Mouse (Mus musculus): Measurements from ENCODE around the gene Gm29106. TPM values are rescaled to one million over a fixed set of nuclear protein-coding genes. Genes with fewer than 3 reads are reported as not detected.
"Not testable (repeated sequence)": the region's sequence is repeated elsewhere in the genome, so short reads cannot be mapped to it uniquely, and the experiment has no call there.

Gm29106 gene
- total RNA-seq (2012; rRNA removed) (not detected in 2 replicates), total RNA-seq (2014; rRNA removed) (not detected in 2 replicates), polyA plus RNA-seq (2012; ENCODE audit: insufficient read length, low read depth) (not detected in 2 replicates)

- in situ Hi-C loops (cut with MboI; ENCODE audit: low pct_ligation_motif_present, low pct_unique_long_range_greater_than_20kb, low sequenced_read_pairs), result not testable (repeated sequence)
Observed at GRCm38 (mm10) chr1:118176242-118176641, at the start of gene Gm29106. Gm29106 (plus strand) TSS chr1:118176542.

DNA sequence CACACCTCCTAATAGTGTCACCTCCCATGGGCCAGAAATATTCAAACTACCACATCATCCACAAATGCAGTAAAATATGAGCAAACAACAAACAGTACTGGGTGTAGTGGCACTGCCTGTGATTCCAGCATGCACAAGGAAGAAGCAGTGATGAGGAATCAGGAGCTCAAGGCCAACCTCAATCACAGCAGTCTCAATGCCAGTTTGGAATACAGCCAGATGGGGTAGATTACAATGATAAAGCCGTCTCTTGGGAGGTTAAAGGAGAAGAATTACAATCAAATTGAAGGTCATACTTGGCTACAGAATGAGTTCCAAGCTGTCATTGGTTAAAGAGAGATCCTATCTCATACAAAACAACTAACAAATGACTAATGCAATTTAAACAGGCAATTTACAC, 52.2 kb downstream of the Gm29106 start:
- in situ Hi-C loops (cut with MboI; ENCODE audit: low pct_ligation_motif_present, low pct_unique_long_range_greater_than_20kb, low sequenced_read_pairs) (no loop called here), dilution Hi-C loops (cut with MboI; ENCODE audit: extremely low pct_ligation_motif_present, extremely low pct_unique_long_range_greater_than_20kb, low sequenced_read_pairs) (no loop called here)
- Histone ChIP-seq H3K79me2 (replicated peaks; ENCODE audit: control insufficient read depth, extremely low read depth, insufficient read depth, poor library complexity, severe bottlenecking) (no peaks in the 10 kb centered on the region), H3K36me3 (replicated peaks in 1 of 2; ENCODE audit: control insufficient read depth in 1 of 2, insufficient read depth in 1 of 2, low read length in 1 of 2) (no peaks in the 10 kb centered on the region), H3K9me3 (replicated peaks; ENCODE audit: low read length) (no peaks in the 10 kb centered on the region), H3K4me1 (ENCODE audit: control insufficient read depth in 1 of 2, insufficient read depth in 2 of 2) (no peaks in the 10 kb centered on the region), H3K4me2 (ENCODE audit: insufficient read depth, low read depth, poor library complexity, severe bottlenecking) (no peak overlapping the region), H3K27me3 (replicated peaks) (peaks cover 14% of the 10 kb centered on the region), H3K9ac (ENCODE audit: insufficient read depth, low read depth) (no peak overlapping the region), H3K27ac (ENCODE audit: insufficient read depth, low read depth) (no peak overlapping the region), H3K4me3 (replicated peaks in 1 of 3; ENCODE audit: low read depth in 2 of 3, low read length in 2 of 3, poor library complexity in 1 of 3) (no peak overlapping the region)
- TF ChIP-seq BHLHE40 (IDR thresholded peaks at IDR 0.05; ENCODE audit: low read depth, low read length) (no peak), USF1 (IDR thresholded peaks at IDR 0.05; ENCODE audit: low read depth, low read length) (no peak), TCF12 (IDR thresholded peaks at IDR 0.05; ENCODE audit: low read depth, low read length) (no peak), ETS1 (conservative IDR thresholded peaks at IDR 0.05; ENCODE audit: low read depth, low read length) (no peak), MXI1 (IDR thresholded peaks at IDR 0.05; ENCODE audit: low read depth, low read length) (no peak), EP300 (IDR thresholded peaks at IDR 0.05; ENCODE audit: low read length) (no peak), SMC3 (IDR thresholded peaks at IDR 0.05; ENCODE audit: low read depth, low read length) (no peak), ELF1 (IDR thresholded peaks at IDR 0.05; ENCODE audit: low read depth, low read length) (no peak), CHD2 (IDR thresholded peaks at IDR 0.05; ENCODE audit: low read length) (no peak), ZMIZ1 (IDR thresholded peaks at IDR 0.05; ENCODE audit: low read depth, low read length) (no peak), HCFC1 (IDR thresholded peaks at IDR 0.05; ENCODE audit: low read depth, low read length) (no peak), IRF4 (IDR thresholded peaks at IDR 0.05; ENCODE audit: low read depth, low read length) (no peak), RAD21 (IDR thresholded peaks at IDR 0.05; ENCODE audit: low read depth, low read length) (no peak), JUND (conservative IDR thresholded peaks at IDR 0.05; ENCODE audit: low read depth, low read length) (no peak), MAFK (IDR thresholded peaks at IDR 0.05; ENCODE audit: insufficient replicate concordance, low read length) (no peak), CTCF (conservative IDR thresholded peaks at IDR 0.05 in 1 of 2, IDR thresholded peaks at IDR 0.05 in 1 of 2; ENCODE audit: low read depth in 2 of 2, low read length in 2 of 2) (no peak), MEF2A (IDR thresholded peaks at IDR 0.05; ENCODE audit: borderline replicate concordance, low read depth, low read length) (no peak), ZKSCAN1 (IDR thresholded peaks at IDR 0.05; ENCODE audit: borderline replicate concordance, low read depth, low read length) (no peak), NELFE (IDR thresholded peaks at IDR 0.05; ENCODE audit: low read depth, low read length) (no peak), ZNF384 (IDR thresholded peaks at IDR 0.05; ENCODE audit: low read depth, low read length) (no peak)
- no peak for DNase-seq (ENCODE audit: extremely low read depth)

More at GRCm38 (mm10) chr1:118176242-118176641, at the start of gene Gm29106:
- dilution Hi-C loops (cut with MboI; ENCODE audit: extremely low pct_ligation_motif_present, extremely low pct_unique_long_range_greater_than_20kb, low sequenced_read_pairs); H3K4me3 ChIP-seq (replicated peaks in 1 of 3; ENCODE audit: low read depth in 2 of 3, low read length in 2 of 3, poor library complexity in 1 of 3); H3K4me2 ChIP-seq (ENCODE audit: insufficient read depth, low read depth, poor library complexity, severe bottlenecking); DNase-seq (ENCODE audit: extremely low read depth); H3K9ac ChIP-seq (ENCODE audit: insufficient read depth, low read depth); H3K27ac ChIP-seq (ENCODE audit: insufficient read depth, low read depth); H3K79me2 ChIP-seq (replicated peaks; ENCODE audit: control insufficient read depth, extremely low read depth, insufficient read depth, poor library complexity, severe bottlenecking); H3K9me3 ChIP-seq (replicated peaks; ENCODE audit: low read length); H3K4me1 ChIP-seq (ENCODE audit: control insufficient read depth in 1 of 2, insufficient read depth in 2 of 2); H3K27me3 ChIP-seq (replicated peaks); H3K36me3 ChIP-seq (replicated peaks in 1 of 2; ENCODE audit: control insufficient read depth in 1 of 2, insufficient read depth in 1 of 2, low read length in 1 of 2): not testable (repeated sequence)

Data from CH12.LX (cell line).